Mouse (Mus musculus) brain, embryonic 14.5 days (tissue): ENCODE measurements around the gene Plac1. TPM values are rescaled to one million over a fixed set of nuclear protein-coding genes. Genes with fewer than 3 reads are reported as not detected.

ENCODE experiments used
- DNase-seq: peaks from one replicate; pipeline ENCODE4 v3.0.0-alpha.2; 2011; ENCODE audit warnings: low read depth
- CTCF ChIP-seq: fragments of 200-500 bp; IDR thresholded peaks from 2 replicates; pipeline ENCODE4 v1.5.1; 2012; ENCODE audit warnings: inconsistent platforms, mild to moderate bottlenecking, moderate library complexity, borderline replicate concordance; ENCODE audit not compliant: insufficient read depth, insufficient read length; ENCODE audit errors: extremely low read depth
- POLR2A ChIP-seq: fragments of 200-500 bp; IDR thresholded peaks from 2 replicates; pipeline ENCODE4 v1.6.1; 2012; ENCODE audit warnings: mild to moderate bottlenecking, inconsistent platforms, borderline replicate concordance; ENCODE audit not compliant: poor library complexity, insufficient read depth, insufficient read length, severe bottlenecking; ENCODE audit errors: extremely low read depth
- polyA plus RNA-seq: library from polyadenylated mRNA; depleted of rRNA; stranded (reverse); fragments of >200 nt; gene quantifications from 2 replicates; pipeline ENCODE4 v1.2.3, GENCODE M21; 2012

The Plac1 gene
- polyA plus RNA-seq, 1 experiment, result 0.88 TPM

DNA sequence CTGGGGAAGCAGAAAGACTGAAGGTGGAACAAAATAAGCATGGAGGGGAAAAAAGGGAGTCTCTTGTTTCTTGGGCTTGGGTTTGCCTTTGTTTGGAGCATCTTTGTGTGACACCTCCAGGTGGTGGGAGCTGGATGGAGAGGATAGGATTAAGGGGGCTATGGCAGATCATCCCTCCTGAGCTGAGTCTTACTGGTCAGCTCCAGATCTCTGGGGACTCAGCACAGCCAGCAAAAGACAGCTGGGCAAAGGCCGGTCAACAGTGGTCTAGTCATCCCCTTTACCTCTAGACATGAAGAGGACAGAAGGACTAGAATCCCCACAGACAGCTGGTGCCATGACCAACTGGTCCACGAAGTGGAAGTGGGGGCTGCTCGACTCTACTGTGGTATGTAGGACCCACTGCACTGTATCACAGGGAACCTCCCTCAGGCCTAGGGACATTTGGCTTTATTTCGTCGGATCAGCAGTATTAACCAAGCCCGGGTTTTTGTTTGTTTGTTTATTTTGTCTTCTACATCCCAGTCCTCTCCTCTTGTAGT, 113.3 kb downstream of the Plac1 start:
- no peak for TF ChIP-seq POLR2A
- no peak for TF ChIP-seq CTCF
- no peak for DNase-seq

DNA sequence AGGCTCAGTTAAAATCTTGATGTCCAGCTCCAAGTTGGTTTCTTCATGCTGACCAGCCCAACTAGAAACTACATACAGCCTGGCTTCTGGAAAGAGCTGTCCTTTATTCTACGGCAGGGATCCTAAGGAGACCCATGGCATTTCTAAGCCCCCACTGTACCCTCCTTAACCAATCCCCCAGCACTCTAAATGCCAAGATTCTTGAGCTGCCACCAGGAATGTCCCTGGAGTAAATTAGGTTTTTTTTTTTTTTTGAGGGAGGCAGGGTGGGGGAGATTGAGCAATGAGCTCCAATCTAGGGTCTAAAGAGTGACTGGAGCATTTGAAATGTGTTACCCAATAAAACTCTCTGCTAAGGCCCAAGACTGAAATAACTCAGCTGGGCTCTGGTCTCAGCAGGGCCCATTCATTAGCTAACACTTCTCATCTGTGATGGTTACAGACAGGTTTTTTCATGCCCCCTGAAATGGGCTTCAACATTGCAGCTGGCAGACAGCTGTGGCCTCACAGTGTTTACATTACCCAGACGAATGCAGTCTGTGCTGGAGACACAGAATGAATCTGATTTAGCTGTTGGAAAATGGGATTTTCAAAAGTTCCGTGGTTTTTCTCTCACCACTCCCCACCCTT, 114.0 kb downstream of the Plac1 start:
- DNase-seq, result peak; percentile 61
- no peak for TF ChIP-seq POLR2A
- TF ChIP-seq CTCF, result no peak

DNA sequence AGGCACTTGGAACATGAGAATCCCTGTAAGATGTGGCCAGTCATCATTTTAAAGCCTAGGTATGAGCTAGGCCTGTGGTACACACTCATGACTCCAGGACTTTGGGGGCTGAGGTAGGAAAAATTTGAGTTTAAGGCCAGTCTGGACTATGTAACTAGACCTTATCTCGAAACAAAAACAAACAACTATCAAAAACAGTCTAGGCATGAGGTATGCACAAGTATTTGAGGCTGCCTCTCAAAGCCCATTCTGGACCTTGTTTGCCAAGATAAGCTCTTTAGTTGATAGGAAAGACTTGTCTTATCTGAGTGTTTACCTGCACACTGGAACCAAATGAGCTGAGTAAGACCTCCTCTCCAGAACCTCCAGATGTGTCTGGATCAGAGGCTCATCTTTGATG, 116.3 kb downstream of the Plac1 start:
- TF ChIP-seq CTCF (no peak), POLR2A (no peak)
- DNase-seq, result no peak

DNA sequence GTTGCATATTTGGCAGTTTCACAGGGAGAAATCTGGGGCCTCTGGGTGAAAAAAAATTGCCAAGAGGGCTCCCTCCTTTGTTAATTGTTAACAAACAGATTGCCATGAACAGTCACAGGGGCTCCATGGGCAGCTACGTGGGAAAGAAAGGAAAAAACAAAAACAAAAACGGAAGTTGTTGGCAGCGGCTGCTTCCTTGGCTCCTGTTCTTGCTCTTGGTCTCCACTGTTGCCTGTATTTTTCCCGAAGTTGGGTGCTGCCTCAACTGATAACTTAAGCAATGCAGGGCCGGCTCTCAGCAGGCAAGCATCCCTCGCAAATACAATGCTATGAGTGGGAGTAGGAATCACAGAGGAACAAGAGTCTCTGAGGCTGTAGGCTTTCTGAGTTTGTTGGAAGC, 121.3 kb downstream of the Plac1 start:
- TF ChIP-seq POLR2A (no peak), CTCF (no peak)
- peak; percentile 35 for DNase-seq

DNA sequence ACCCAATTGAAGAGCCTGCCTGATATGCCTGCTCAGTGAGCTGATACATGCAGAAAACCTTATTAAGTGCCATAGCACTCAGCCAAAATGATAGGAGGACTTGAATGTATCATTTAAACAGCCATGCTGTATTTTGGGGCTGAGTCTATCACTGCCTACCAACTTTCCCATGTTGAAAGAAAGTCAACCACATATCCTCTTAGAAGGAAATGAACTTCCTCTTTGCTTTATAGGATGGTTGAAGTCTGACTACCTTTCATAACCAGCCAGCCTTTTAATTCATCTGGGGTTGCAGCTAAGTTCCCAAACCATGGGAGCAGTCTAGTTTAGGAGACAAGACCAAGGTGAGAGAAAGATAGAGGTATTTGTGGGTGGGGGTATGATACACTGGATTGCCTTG, 121.9 kb downstream of the Plac1 start:
- TF ChIP-seq POLR2A (no peak), CTCF (no peak)
- no peak for DNase-seq

DNA sequence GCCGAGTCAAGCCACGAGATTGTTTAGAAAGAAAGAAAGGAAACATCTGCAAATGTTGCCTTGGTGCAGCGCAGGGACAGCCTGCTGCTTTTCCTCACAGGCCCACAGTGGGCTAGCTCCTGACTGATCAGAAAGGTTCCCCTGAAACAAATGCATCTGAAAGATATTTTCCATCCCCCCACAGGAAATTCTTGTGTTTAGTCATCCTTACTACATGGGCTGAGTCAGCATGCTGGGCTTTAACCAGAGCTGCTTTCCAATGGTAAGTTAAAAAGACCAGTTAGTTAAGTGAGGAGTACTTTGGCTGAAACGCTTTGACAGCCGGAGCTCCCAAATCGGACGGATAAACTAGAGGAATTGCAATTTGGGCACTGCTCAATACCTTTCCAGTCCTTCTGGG, 124.9 kb downstream of the Plac1 start:
- TF ChIP-seq POLR2A, result no peak
- TF ChIP-seq CTCF, result no peak
- DNase-seq, result no peak

DNA sequence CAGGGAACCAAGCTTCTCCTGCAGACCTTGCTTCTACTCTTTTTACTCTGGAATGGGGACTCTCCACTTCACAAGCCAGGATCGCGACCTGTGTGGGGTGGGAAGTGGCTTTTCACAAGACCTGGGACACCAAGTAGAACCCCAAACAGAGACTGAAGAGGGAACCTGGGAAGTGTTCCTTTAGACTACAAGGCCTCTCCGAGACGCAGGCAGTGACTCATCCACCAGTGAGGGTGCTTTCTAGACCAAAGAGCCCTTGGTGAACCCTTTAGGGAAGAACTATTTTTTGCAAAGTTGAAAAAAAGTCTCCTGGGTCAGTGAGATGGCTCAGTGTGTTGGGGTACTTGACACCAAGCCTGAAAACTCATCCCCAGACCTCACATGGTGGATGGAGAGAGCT, 129.8 kb downstream of the Plac1 start:
- DNase-seq, result no peak

DNA sequence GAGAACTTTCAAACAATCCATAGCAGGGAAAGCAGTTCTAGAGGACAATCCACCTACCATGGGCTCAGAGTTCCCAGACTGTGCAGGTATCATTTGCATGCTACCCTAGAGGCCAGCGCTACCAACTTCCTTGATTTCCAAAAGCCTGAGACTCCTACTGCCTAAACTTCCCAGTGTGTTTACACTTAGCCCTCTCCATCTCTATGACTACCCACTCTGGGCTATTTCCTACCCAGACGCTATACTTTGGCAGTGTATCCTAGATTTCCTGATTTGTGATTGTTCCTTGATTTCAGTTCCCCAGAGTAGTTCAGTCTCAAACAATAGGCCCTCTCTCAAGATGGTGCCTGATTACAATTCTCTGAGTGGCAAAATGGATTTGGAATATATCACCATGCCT, 132.8 kb downstream of the Plac1 start:
- DNase-seq, result no peak
- TF ChIP-seq CTCF (no peak), POLR2A (no peak)

More for the DNA sequence above, 129.8 kb downstream of the Plac1 start:
- TF ChIP-seq POLR2A (no peak), CTCF (no peak)

DNA sequence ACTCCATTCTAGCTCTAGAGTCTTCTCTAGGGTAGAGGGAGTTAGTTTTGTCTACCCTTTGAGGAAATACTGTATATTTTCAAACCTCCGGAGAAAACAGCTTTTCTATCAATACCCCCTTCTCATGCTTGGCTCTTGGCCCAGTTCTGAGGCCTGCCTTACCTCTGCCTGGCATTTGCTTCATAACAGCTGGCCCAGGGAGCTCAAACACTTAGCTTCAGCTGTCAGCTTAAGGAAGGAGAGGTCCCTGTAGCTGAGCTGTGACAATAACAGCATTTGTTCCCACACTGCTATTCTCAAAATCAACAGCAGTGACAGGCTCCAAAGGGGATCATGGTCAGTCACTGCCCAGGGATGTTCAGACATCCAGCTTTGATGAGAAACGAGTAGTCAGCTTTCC, 138.7 kb downstream of the Plac1 start:
- TF ChIP-seq POLR2A (no peak), CTCF (no peak)
- DNase-seq, result peak; percentile 62

DNA sequence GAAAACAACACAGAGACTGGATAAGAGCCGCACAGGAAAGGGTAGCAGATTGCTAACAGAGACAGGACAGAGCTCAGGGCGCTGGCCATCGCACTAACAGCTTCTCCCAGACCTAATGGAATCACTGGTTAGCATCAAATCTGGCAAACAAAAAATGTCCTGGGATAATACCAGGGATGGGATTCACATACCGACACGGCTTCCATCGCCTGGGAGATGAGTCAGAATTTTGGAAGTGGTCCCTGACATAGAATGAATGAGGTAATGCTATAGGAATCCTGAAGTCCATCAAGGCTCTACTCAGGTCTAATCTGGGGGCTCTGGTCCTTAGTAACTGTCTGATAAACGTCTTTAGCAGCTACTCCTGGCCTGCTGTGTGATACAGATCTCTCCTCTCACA, 140.0 kb downstream of the Plac1 start:
- TF ChIP-seq POLR2A (no peak), CTCF (no peak)
- DNase-seq, result peak; percentile 26

DNA sequence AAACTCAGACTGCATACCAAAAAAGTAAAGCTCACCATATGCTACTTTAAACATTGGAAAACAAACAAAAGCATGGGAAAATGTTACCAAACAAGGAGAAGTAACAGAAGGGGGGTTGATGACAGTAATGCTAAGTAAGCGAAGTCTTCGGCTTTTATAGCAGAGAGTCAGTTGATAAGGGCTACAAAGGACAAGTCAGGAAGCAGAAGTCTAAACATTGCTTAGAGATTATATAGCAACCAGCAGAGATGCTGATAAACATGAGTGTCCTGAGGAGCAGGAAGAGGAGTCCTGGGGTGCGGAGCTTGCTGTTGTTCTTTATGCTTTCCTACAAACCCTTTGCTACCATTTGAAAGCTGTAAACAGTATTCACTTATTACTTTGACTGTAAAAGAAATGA, 140.6 kb downstream of the Plac1 start:
- no peak for DNase-seq
- TF ChIP-seq POLR2A (no peak), CTCF (no peak)

DNA sequence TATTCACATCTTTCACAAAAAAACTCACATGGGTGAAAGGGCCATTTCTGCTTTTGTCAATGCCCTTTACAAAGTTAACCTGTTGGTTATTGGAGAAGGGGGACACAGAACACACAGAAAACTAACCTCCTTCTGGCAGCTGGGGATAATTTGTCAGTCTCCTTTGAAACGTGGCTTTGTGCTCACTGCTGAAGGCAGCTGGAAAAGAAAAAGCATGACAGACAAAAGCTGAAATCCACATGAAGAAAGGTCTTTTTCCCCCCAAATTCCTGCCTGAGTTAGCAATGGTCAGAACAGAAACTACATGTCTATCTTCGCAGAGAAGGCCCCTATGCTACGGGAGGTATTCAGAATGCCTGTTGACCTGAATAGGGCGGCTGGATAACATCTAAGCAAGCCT, 141.6 kb downstream of the Plac1 start:
- no peak for TF ChIP-seq CTCF
- no peak for TF ChIP-seq POLR2A
- peak; percentile 62 for DNase-seq
